In the genomic region with DNA sequence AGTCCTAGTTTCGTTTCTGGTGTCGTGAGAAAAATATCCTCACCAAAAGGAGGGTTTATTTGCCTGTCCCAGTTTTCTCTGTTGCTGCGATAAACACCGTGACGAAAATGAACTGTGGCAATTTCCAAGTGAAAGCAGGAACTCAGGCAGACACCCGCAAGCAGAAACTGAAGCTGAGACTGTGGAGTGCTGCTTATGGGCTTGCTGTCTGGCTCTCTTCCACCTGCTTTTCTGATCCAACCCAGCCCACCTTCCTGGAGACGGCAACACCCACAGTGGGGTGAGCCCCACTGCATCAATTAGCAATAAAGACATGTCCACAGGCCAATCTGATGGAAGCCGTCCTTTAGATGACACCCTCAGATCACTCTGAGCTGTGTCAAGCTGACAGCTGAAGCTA, we compare ENCODE assay signal across 24 mouse cellular contexts.
DNase-seq lines count a peak whose midpoint lies in the region; ATAC-seq lines count a peak whose summit lies in the region.
"Had no signal": no experiment of that assay in that cellular context is flagged by ENCODE, and none has a peak within 500 bp of the region (broad histone marks: within the 10 kb centered on the region; RNA-seq: fewer than 3 reads in every experiment).

No protein-coding gene starts in this region.

- no peaks in the 10 kb centered on the region for H3K27me3 ChIP-seq in midbrain, embryonic 16.5 days (ENCODE audit: control insufficient read depth, insufficient read depth, low read depth, low read length)

- WGBS in midbrain, embryonic 16.5 days = 81% methylated on average over 8 of the region's 8 CpGs

- H3K9me3 ChIP-seq in midbrain, embryonic 16.5 days (replicated peaks; ENCODE audit: control insufficient read depth, low read length, poor library complexity, severe bottlenecking) = no peaks in the 10 kb centered on the region
- H3K9me3 ChIP-seq: liver, embryonic 12.5 days; midbrain, embryonic 12.5 days had no signal

- DNase-seq in layer of hippocampus, adult 11-12 months (ENCODE audit: low spot score) = peak; percentile 41
- DNase-seq in layer of hippocampus, postnatal 14 days (ENCODE audit: low spot score in 2 of 2) = no peak
- peak; percentile 41 to 53 for DNase-seq in right cerebral cortex, adult 2 months (ENCODE audit: low spot score in 2 of 2)
- DNase-seq in right cerebral cortex, postnatal 25 days = no peak
- peak; percentile 21 to 28 for DNase-seq in left cerebral cortex, postnatal 14 days (ENCODE audit: low spot score in 2 of 2)
- DNase-seq in telencephalon, adult 2 months (ENCODE audit: low read depth, low spot score) = peak; percentile 57
- DNase-seq: adrenal gland, adult 8-10 months; B cell, adult 2 months; cerebellum, adult 8-10 months; cerebellum, postnatal 25 days; gastrocnemius, postnatal 10 days; kidney, adult 9 months; kidney, postnatal 10 days; liver, postnatal 0 days; lung, postnatal 4 days; thymus, adult 2 months; thymus, postnatal 4 days had no signal

- H3K27ac ChIP-seq in midbrain, embryonic 16.5 days (ENCODE audit: low read length) = no peak overlapping the region
- H3K27ac ChIP-seq: liver, embryonic 12.5 days; midbrain, embryonic 12.5 days had no signal

- peaks cover 12% of the 10 kb centered on the region for H3K4me1 ChIP-seq in midbrain, embryonic 16.5 days (ENCODE audit: control insufficient read depth, insufficient read depth, low read length)

- H3K4me2 ChIP-seq in midbrain, embryonic 16.5 days (ENCODE audit: low read length) = no peak overlapping the region
- H3K4me2 ChIP-seq: liver, embryonic 12.5 days; midbrain, embryonic 12.5 days had no signal

- intact Hi-C loops in left cerebral cortex, postnatal 14 days (cut with DNase I) = loop anchor here (5.0 kb wide), 1 partner anchor 88 kb away; no protein-coding TSS in a partner anchor

- no peak overlapping the region for H3K9ac ChIP-seq in midbrain, embryonic 16.5 days (ENCODE audit: low read depth, low read length)
- H3K9ac ChIP-seq: liver, embryonic 12.5 days; liver, postnatal 0 days; midbrain, embryonic 12.5 days had no signal

- no peak for ATAC-seq in midbrain, embryonic 16.5 days
- ATAC-seq: forebrain, embryonic 16.5 days; intestine, embryonic 16.5 days; liver, embryonic 12.5 days; liver, postnatal 0 days; lung, postnatal 0 days had no signal

- no peaks in the 10 kb centered on the region for H3K36me3 ChIP-seq in midbrain, embryonic 16.5 days (ENCODE audit: control insufficient read depth, insufficient read depth, low read length)
- H3K36me3 ChIP-seq: liver, embryonic 12.5 days; midbrain, embryonic 12.5 days had no signal

- H3K4me3 ChIP-seq in midbrain, embryonic 16.5 days (ENCODE audit: low read depth, low read length) = no peak overlapping the region
- H3K4me3 ChIP-seq: liver, embryonic 12.5 days; megakaryocyte, embryonic 14.5 days; midbrain, embryonic 12.5 days had no signal

Comparison
In these comparisons a context has a peak if more than half of its experiments do, and no peak if none do; other contexts are left out.
1. DNase-seq: peak in layer of hippocampus, adult 11-12 months (single experiment), right cerebral cortex, adult 2 months (2 of 2), left cerebral cortex, postnatal 14 days (2 of 2) and telencephalon, adult 2 months (single experiment); none in layer of hippocampus, postnatal 14 days (0 of 2) and right cerebral cortex, postnatal 25 days (single experiment).